Mouse (Mus musculus) megakaryocyte, embryonic 14.5 days (primary cell): ENCODE data around the gene Entpd1.

Source experiments
- FLI1 ChIP-seq: IDR thresholded peaks from 2 replicates; pipeline ENCODE4 v1.6.1; 2012; ENCODE audit warnings: low read length, inconsistent platforms, mixed read lengths
- GATA1 ChIP-seq: IDR thresholded peaks from 3 replicates; pipeline ENCODE4 v1.6.1; 2012; ENCODE audit warnings: mixed read lengths, low read length, inconsistent platforms, borderline replicate concordance

- TF ChIP-seq GATA1 (no peak), FLI1 (no peak)
Observed at GRCm38 (mm10) chr19:40719439-40720105, 107.4 kb downstream of the Entpd1 start.
